Mouse (Mus musculus) retina, postnatal 7 days (tissue): Measurements from ENCODE around the gene Mettl7b.
"Not testable (repeated sequence)": the region's sequence is repeated elsewhere in the genome, so short reads cannot be mapped to it uniquely, and the experiment has no call there.

Experiments used
- DNase-seq: peaks from one replicate; pipeline ENCODE4 v3.0.0-alpha.2; 2012; ENCODE audit warnings: low read depth, low spot score

Mettl7b gene

DNA sequence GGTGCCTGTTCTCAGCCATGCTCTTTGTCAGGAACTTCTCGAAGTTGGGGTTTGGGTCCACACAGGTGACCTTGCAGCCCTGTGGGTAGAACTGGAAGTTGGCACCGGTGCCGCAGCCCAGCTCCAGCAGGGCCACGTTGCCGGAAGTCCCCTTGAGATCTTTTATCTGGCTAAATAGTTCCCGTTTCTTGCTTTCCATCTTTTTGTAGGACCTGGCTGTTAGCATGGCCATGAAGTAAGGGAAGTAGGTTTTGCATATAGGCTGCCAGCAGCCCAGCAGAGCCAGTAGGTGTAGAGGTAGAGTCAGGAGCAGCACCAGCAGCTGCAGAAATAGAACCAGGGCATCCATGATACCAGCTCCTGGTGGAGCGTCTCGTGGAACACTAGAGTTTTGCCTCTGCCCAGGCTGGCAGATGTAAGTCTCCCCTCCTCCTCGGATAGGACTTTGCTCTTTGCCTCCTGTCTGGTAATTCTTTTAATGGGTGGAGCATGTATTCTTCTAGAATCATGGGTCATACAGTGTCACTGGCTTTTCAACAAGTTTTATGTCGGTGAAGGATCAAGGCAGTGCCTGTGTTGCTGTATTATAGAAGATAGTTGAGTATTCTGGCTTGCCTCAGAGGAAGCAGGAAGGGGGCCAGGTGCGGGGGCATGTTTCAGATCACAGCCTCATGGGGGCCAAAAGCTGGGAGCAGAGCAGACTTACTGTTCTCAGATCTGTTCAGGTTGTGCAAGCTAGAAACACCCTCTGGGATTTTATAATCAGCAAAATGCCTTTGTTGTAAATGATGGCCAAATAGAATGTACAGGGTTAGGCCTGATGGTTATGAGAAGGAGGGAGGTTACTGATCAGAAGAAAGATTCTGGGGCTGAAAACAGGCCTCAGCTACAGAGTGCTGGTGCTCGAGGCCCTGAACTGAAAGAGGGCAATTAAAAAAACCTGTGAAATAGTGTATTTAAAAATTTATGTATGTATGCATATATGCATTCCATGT is at the start of gene Mettl7b:
TSS of gene Mettl7b (minus strand) at position 399 of the 995 bp plus-strand sequence.
- DNase-seq, result no peak

DNA sequence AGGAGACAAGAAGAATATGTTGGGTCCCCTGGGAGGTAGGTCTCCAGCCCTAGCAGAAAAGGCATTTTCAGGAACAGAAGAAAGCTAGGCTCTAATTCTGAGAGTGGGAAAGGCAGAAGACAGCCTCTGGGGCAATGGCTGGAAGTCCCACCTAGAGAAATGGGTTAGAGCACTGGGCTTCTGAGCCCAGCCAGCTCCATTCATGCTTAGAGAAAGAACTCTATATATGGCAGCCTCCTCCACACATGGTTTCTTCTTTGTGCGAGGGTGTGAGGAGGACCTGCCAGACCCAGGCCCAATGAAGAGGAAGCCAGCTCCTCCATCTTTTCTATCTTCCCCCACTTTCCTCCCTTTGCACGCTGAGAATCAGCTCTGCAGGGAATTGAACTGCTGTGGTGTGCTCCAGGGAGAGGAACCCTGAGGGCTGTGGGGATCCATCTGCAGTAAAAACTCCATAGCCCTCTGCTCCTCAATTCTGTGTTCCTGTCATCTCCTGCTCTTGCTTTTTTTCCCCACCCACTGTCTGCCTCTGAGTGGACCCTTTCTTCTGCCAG is 49.6 kb upstream of the Mettl7b start, which contains the start of gene Olfr763:
TSS of gene Olfr763 (plus strand) at position 504 of the 554 bp plus-strand sequence.
- no peak for DNase-seq

DNA sequence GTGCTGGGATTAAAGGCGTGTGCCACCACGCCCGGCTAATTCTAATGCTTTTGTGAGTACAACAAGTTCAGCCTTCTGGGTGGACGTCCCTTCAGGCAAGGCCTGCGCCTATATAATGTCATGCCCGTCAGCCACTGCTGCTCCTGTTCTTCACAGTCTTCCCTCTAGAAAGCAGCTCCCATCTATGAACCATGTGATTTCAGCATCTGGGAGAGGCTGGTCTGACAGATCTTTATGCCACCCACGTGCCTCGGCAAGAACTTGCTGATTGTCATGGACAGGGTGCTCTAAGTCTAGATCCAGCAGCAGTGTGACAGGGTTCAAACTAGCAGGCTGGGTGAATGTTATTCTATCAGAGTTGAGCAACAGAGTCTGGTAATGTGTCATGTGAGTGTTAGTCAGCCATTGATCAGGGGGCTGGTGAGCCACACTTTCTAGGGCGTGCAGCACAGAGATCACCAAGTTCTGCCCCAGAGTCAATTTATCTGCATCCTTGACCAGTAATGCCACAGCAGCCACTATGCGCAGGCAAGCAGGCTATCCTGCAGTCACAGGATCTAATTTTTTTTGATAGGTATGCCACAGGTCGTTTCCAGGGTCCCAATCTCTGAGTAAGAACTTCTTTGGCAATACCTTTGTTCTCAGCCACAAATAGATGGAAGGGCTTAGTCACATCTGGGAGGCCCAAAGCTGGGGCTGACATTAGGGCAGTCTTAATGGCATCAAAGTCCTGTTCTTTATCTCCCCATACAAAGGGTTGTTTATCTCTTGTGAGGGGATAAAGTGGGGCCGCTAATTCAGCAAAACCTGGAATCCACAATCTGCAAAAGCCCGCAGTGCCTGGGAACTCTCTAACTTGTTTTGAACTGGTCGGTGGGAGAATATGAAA is 43.5 kb upstream of the Mettl7b start:
- DNase-seq, result no peak

DNA sequence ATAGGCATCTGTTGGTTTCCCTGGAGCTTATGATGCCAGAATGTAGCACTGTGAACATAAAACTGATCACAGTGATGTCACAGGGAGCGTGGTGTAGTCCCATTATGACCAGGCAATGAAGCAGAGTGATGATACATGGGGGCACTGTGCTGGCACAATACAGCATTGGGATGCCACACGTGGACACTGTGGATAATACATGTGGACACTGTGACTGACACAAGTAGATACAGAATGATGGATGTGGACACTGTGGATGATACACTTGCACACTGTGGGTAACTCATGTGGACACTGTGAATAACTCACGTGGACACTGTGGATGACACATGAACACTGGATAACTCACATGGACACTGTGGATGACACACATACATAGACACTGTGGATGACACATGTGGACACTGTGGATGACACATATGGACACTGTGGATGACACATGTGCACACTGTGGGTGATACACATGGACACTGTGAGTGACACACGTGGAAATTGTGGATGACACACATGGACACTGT is 35.8 kb upstream of the Mettl7b start:
- no peak for DNase-seq

DNA sequence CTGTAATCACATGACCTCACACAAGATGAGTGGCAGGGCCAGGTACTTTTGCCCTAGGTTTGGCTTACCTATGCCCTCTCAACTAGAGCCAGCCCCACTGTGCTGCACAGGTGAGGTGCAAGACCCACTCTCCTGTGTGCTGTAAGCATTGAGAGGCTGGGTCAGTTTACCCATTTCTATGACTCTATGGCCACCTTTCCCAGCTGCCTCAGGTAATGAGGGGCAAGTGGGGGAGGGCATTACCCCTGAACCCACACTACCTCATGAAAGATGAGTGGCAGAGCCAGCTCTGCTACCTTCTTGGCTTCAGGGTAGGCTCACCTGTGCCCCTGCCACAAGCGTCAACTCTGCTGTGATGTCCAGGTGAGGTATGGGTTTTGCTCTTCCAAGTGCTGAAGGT is 35.0 kb upstream of the Mettl7b start:
- DNase-seq, result no peak

DNA sequence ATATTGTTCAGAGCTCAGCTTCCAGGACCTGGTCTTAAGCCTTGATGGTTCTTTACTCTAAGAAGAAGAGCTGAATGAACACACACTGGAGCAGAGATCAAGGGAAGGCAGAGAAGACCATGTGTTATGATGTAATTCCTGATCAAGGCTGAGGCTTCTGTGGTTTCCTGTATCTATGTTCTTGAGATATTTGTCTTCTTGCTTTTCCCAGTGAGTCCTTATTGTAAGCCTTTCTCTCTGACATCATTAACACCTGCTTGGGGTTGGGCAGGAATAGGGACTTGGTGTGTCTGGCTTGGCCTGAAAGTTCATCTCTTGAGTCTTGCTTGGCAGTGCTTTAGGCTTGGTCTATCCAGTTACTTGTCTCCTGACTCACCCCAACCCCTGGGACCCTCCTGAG is 30.2 kb upstream of the Mettl7b start:
- DNase-seq, result no peak

DNA sequence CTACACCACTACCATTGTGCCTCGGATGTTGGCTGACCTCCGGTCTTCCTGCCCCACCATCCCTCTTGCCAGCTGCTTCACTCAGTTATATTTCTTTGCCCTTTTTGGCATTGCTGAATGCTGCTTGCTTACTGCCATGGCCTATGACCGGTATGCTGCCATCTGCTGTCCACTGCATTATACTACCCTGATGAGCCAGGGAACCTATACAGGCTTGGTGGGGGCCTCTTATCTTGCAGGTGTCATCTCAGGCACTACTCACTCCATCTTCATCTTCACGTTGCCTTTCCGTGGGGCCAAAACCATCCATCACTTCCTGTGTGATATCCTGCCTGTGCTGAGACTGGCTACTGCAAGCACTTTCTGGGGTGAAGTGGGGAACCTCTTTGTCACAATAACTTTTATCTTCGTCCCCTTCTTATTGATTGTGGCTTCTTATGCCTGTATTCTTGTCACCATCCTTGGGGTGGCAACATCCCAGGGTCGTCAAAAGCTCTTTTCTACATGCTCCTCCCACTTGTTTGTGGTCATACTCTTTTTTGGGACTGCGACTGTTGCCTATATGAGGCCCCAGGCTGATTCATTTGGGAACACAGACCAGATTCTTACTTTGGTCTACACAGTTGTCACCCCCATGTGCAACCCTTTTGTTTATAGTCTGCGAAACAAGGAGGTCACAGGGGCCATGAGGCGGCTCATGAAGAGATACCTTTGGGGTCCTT is 29.5 kb upstream of the Mettl7b start:
- not testable (repeated sequence) for DNase-seq

DNA sequence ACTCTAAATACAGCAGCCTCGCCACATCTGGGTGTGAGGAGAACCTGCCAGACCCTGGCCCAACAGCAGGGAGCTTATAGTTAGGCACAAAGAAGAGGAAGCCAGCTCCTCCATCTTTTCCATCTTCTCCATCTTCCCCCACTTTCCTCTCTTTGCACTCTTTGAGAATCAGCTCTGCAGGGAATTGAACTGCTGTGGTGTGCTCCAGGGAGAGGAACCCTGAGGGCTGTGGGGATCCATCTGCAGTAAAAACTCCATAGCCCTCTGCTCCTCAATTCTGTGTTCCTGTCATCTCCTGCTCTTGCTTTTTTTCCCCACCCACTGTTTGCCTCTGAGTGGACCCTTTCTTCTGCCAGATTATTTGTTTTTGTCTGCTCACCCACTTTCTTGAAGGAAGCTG is 28.3 kb upstream of the Mettl7b start, which contains the start of gene Olfr9:
TSS of gene Olfr9 (plus strand) at position 301 of the 400 bp plus-strand sequence.
- DNase-seq, result not testable (repeated sequence)

DNA sequence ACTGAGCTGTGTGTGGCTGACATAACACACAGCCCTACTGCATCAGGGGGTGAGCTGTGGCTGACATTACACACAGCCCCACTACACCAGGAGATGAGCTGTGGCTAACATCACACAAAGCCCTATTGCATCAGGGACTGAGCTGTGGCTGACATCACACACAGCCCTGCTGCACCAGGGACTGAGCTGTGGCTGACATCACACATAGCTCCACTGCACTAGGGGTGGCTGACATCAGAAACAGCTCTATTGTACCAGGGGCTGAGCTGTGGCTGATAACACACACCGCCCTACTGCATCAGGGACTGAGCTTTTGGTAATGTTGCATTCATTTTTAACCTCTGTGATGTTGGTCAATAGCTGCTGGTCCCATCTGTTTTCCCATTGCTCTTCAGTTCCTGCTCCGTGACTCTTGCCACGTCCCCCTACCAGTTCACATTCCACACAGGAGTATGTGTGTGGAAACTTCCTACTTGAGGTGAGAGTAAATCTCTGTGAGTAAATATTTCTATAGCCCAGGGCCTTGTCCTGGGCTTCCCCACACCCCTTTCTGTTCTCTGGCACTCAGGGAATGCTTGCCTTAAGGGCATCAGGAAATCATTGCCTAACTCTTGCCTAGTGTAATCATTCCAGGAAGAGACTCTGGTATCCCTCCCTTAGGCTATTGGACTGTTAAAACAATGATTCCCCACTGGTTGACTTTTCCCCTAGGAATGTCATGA is 20.0 kb upstream of the Mettl7b start:
- no peak for DNase-seq

DNA sequence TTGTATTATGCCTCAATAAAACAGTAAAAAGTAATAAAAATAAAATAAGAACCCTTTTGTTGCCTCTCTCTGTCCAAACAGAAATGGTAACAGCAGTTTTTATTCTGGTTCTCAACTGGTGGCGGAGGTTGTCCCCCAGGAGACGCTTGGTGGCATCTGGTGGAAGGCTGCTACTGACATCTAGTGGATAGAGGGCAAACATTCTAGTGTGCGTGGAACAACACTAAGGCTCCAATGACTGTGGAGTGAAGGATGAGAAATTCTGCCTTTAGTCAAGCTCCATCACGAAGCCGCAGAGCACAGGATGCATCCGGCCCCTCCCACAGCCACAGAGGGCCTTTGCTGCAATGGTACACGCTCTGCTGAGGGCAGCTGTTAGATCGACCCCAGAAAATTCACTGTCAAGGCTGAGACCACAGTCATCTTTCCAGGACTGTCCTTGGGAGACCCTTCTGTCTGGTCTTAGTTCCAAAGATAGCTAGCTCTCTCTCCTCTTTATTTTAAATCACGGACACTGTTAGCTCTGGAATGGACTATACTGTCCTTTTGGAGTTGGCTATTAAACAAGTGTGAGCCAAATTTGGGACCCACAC is 16.8 kb upstream of the Mettl7b start:
- DNase-seq, result peak; percentile 46

DNA sequence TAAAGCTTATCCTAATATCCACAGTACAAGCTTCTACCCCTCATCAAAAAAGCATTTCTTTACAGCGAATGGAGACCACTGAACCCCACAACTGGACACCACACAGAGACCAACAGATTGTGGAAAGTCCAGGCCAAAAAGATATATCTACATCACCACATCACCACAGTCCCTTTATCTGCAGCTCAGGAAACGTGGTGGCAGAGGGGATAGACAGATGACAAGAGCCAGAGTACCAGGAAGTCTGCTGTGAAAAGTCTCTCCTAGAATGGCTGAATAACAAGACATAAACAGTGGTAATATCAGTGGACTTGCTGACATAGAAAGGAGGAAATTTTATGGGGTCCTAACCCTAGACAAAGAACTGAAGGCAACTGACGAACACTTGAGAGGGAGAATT is 15.6 kb upstream of the Mettl7b start:
- no peak for DNase-seq

DNA sequence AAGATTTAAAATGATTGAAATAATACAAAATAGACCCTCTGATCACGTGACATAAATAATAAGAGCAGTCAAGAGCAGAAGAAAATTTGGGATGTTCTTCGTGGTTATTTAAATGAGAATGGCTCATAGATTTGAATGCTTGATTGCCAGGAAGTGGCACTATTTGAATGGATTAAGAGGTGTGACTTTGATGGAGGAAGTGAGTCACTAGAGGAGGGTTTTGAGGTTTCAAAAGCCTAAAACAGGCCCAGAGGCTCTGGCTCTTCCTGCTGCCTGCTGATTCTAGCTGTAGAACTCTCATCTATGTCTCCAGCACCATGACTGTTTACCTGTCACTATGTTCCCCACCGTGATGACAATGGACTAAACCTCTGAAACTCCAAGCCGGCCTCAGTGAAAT is 12.1 kb upstream of the Mettl7b start:
- DNase-seq, result no peak

DNA sequence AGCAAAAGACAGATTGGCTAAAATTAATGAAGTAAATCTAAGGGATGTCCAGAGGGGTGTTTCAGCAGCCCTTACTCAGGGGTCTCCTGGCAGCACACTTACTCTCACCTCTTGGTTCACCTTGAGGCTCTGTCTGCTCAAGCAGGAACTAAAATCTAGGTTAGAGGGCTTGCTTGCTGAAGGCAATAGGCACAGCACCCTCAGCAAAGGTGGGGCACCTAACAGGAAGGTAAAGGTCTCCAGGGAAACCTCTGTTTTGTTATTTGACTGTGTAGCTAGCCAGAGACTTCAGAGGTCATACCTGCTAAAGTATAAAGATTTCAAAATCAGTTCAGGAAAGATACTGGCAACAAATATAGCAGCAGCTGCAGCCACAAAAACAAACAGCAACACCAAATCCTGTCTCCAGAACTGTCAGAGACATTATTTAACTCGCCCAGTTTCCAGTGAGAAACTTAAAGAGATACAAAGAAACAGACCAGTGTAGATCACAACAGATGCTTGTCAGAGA is 10.0 kb upstream of the Mettl7b start:
- no peak for DNase-seq

DNA sequence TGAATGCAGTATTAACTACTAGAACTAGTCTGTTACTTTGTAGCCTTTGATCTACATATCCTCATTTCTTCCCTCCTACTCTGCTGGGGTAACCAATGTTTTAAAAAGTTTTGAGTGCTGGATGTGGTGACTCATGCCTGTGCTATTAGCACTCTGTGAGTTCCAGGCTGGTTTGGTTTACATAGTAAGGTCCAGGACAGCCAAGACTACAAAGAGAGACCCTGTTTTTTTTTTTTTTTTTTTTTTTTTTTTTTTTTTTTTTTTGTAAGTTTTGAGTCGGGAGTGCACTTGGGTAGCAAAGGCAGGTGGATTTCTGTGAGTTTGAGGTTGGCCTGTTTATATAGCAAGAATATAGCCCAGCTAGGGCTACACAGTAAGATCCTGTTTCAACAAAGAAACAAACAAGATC is 7.6 kb upstream of the Mettl7b start:
- no peak for DNase-seq

DNA sequence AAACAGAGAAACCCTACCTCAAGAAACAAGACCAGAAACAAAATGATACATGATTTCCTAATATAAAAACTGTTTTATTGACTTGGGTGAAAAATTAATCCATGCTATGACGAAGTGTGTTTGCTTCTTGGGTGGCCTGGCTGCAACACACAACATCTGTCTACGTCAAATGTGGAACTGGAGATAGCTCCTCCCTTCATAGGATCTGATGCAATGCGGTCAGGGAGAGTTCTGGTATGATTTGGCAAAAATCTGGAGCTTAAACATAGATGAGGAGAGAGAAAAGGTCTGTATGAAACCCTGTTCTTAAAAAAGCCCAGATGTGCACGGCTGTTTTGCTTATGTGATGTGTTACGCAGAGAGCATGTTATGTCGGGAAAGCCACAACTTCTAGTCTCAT is 5.1 kb upstream of the Mettl7b start:
- DNase-seq, result no peak

DNA sequence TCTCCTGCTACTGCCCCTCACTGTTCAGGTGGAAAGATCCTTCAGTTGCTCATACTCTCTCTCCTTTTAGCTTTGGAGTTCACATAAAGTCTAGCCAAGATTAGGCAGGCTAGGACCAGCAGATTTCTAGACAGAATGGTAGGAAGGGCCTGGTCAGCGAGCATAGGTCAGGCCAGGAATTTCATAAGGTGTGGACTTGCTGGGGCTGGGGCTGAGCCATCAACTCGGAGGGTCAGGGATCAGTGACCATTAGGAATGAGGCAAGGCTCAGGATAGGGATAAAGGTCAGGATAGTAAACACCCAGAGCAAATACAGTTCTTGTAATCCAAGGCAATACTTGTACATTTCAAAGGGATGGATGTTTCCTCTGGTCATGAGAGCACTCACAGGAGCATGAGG is 4.2 kb upstream of the Mettl7b start:
- no peak for DNase-seq

DNA sequence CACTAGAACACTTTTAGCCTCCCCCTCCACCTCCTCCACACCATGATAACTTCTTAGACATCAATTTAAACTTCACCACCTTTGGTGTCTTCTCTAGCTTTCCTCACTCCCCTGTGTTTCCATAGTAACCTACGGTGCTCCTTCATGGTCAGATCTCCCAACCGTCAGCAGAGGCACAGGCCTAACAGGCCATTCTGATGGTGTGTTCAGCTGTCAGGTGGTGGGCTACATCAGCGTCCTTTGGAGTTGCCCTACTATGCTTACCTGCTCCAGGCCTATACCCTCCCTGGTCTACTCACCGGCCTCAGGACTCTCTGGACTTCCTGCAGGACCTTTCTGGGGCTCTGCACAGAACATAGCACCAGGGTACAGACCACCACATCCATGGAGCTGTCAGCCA is 646 bp downstream of the Mettl7b start:
- DNase-seq, result no peak

DNA sequence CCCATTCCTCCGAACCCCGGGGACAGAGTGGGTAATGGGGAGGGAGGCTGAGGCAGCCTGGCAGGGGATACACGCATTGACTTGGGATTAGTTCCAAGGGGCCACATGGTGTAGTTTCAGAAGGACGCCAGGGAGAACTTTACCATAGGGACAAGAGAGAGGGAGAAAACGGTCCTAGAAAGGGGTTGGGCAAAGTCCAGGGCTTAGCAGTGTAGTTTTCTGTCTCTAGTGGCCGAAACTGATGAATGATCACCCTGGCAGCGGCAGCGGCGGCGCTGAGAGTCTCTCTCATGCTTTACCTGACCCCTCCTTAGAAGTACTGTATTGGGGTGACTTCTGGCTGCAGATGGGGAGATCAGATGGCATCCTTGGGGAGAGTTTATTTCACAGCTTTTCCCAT is 2.4 kb downstream of the Mettl7b start:
- no peak for DNase-seq

DNA sequence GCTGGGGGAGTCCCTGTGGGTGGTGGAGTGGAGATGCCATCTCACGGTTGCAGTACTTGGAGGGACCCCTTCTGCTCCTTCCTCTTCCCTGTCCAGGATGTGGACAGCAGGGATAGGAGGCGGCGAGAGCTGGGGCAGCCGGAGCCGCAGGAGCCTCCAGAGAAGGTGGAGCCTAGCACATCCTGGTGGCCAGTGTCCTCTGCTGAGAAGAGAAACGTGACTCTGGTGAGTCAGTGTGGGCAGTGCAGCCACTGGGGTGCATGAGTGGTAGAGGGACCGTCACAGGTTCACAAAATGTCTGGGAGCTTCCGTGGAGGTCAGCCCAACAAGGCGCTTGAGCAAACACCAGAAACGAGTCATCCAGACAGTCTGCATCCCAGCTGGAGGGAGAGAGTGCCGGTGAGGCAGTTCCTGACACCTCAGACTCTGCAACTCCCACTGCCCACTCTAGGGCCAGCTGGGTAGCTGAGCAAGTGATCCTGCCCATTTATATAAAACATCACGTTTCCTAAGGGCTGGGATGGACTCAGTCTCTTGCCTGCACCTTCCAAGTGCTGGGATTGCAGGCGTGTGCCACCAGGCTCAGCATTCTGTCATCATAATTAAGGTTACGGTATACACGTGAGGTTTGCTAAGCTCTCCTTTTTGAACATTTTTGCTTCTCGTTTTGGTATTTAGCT is 10.4 kb downstream of the Mettl7b start:
- DNase-seq, result no peak
